Mouse (Mus musculus) neural tube, embryonic 15.5 days (tissue): ENCODE measurements around the gene Usp4. TPM values are rescaled to one million over a fixed set of nuclear protein-coding genes. Genes with fewer than 3 reads are reported as not detected.
A peak's percentile ranks its signal among the peaks of the same experiment; 100 is the strongest.

ENCODE experiments used
- ATAC-seq: fragments of 200-750 bp; cut with Nextera tagmentation; 2 replicates; pipeline ENCODE4 v1.8.0; 2017; ENCODE audit warnings: mild to moderate bottlenecking, moderate TSS enrichment, moderate library complexity; ENCODE audit not compliant: low FRiP score
- H3K27ac ChIP-seq: fragments of 300-500 bp; sonication (generic); replicated peaks from 2 replicates; pipeline ENCODE4 v1.5.1; 2015; ENCODE audit warnings: mild to moderate bottlenecking, inconsistent platforms
- H3K27me3 ChIP-seq: fragments of 300-500 bp; sonication (generic); replicated peaks from 2 replicates; pipeline ENCODE4 v1.6.1; 2015; ENCODE audit warnings: inconsistent platforms
- H3K36me3 ChIP-seq: fragments of 300-500 bp; sonication (generic); 2 replicates; pipeline ENCODE4 v1.6.1; 2015; ENCODE audit warnings: inconsistent platforms
- H3K4me1 ChIP-seq: fragments of 300-500 bp; sonication (generic); 2 replicates; pipeline ENCODE4 v1.6.1; 2015; ENCODE audit warnings: inconsistent platforms
- H3K4me2 ChIP-seq: fragments of 300-500 bp; sonication (generic); 2 replicates; pipeline ENCODE4 v1.6.1; 2015; ENCODE audit warnings: inconsistent platforms, mild to moderate bottlenecking, moderate library complexity
- H3K4me3 ChIP-seq: fragments of 300-500 bp; sonication (generic); replicated peaks from 2 replicates; pipeline ENCODE4 v1.5.1; 2015; ENCODE audit warnings: mild to moderate bottlenecking, inconsistent platforms
- H3K9ac ChIP-seq: fragments of 300-500 bp; sonication (generic); replicated peaks from 2 replicates; pipeline ENCODE4 v1.6.1; 2015; ENCODE audit warnings: mild to moderate bottlenecking, inconsistent platforms
- H3K9me3 ChIP-seq: fragments of 300-500 bp; sonication (generic); replicated peaks from 2 replicates; pipeline ENCODE4 v1.6.1; 2016; ENCODE audit warnings: inconsistent platforms
- WGBS: fragments of 180-500 bp; shearing (Covaris S2); methylation state at CpG from one replicate; pipeline ENCODE4 v1.1.7; 2015; ENCODE audit warnings: mixed read lengths; 5-methylcytosine and 5-hydroxymethylcytosine counted together
- polyA plus RNA-seq: library from polyadenylated mRNA; unstranded; fragments of >200 nt; fragmentation: Nextera tagmentation; extraction: Ambion mirVana; gene quantifications from 2 replicates; pipeline ENCODE4 v1.2.1, GENCODE M21; 2015

Usp4 gene
- polyA plus RNA-seq, 1 experiment from 2014 or later: 110 TPM

GRCm38 (mm10) chr9:108392676-108393075 lies 45.0 kb downstream of the Usp4 start, which contains the start of gene 1700102P08Rik:
TSS of gene 1700102P08Rik (plus strand) at chr9:108392805.
- H3K9me3 ChIP-seq: no peaks in the 10 kb centered on the region
- peaks cover 55% of the 10 kb centered on the region for H3K36me3 ChIP-seq
- H3K4me1 ChIP-seq: no peaks in the 10 kb centered on the region
- no peak within 1 kb of the TSS for H3K4me3 ChIP-seq
- no peak within 1 kb of the TSS for H3K4me2 ChIP-seq
- no peak within 1 kb of the TSS for H3K9ac ChIP-seq
- WGBS: 68% methylated on average over 18 of the region's 18 CpGs
- no peak for ATAC-seq
- no peaks in the 10 kb centered on the region for H3K27me3 ChIP-seq
- no peak within 1 kb of the TSS for H3K27ac ChIP-seq

DNA sequence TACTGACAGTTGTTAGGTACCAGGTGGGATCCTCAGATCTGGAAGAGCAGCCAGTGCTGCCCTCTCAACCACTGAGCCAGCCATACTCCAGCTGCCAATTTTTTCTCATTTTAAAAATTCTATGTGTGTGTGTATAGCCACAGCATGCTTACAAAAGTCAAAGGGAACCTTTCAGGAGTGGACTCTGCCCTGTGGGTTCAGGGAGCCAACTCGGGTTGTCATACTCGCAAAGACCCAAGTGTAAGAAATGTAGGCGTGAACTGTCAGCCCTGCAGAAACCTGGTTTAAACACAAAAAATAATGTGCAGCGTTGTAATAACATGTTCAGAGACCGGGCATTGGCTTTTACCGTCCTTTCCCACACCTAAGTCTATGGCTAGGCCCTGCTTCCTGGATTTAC lies 46.5 kb downstream of the Usp4 start:
- WGBS: 96% methylated on average over 6 of the region's 6 CpGs
- H3K4me2 ChIP-seq: no peak overlapping the region
- H3K4me1 ChIP-seq: no peaks in the 10 kb centered on the region
- H3K4me3 ChIP-seq: no peak overlapping the region
- no peaks in the 10 kb centered on the region for H3K9me3 ChIP-seq
- no peak overlapping the region for H3K9ac ChIP-seq
- no peak for ATAC-seq
- no peak overlapping the region for H3K27ac ChIP-seq
- peaks cover 40% of the 10 kb centered on the region for H3K36me3 ChIP-seq
- H3K27me3 ChIP-seq: no peaks in the 10 kb centered on the region

DNA sequence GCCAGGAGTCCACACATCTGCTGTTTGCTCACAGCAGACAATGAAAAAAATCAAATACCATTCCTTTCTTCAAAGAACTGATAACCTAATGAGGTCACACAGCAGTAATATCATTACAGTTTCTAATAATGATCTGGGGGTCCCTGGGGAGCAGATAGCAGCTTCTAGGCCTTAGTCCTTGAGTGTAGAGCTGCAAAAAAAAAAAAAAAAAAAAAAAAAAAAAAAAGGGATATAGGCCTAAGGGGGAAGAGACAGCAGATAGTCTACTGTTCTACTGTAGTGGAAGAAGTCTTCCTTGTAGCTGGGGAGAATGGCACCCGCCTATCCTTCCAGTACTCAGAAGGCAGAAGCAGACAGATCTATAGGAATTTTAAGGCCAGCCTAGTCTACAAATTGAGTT lies 47.8 kb downstream of the Usp4 start:
- no peak for ATAC-seq
- no peak overlapping the region for H3K4me3 ChIP-seq
- no peaks in the 10 kb centered on the region for H3K4me1 ChIP-seq
- H3K9ac ChIP-seq: no peak overlapping the region
- H3K27ac ChIP-seq: no peak overlapping the region
- no peaks in the 10 kb centered on the region for H3K27me3 ChIP-seq
- peaks cover 30% of the 10 kb centered on the region for H3K36me3 ChIP-seq
- WGBS: 97% methylated on average over 1 of the region's 1 CpGs
- no peak overlapping the region for H3K4me2 ChIP-seq
- H3K9me3 ChIP-seq: no peaks in the 10 kb centered on the region

- peaks cover 1% of the 10 kb centered on the region for H3K36me3 ChIP-seq
- no peaks in the 10 kb centered on the region for H3K9me3 ChIP-seq
- no peak overlapping the region for H3K4me2 ChIP-seq
- no peak overlapping the region for H3K4me3 ChIP-seq
- H3K27ac ChIP-seq: no peak overlapping the region
- no peak overlapping the region for H3K9ac ChIP-seq
- ATAC-seq: no peak
- H3K4me1 ChIP-seq: peaks cover 11% of the 10 kb centered on the region
- H3K27me3 ChIP-seq: no peaks in the 10 kb centered on the region
- 95% methylated on average over 3 of the region's 3 CpGs for WGBS
Observed at GRCm38 (mm10) chr9:108398324-108398723, 50.7 kb downstream of the Usp4 start.

DNA sequence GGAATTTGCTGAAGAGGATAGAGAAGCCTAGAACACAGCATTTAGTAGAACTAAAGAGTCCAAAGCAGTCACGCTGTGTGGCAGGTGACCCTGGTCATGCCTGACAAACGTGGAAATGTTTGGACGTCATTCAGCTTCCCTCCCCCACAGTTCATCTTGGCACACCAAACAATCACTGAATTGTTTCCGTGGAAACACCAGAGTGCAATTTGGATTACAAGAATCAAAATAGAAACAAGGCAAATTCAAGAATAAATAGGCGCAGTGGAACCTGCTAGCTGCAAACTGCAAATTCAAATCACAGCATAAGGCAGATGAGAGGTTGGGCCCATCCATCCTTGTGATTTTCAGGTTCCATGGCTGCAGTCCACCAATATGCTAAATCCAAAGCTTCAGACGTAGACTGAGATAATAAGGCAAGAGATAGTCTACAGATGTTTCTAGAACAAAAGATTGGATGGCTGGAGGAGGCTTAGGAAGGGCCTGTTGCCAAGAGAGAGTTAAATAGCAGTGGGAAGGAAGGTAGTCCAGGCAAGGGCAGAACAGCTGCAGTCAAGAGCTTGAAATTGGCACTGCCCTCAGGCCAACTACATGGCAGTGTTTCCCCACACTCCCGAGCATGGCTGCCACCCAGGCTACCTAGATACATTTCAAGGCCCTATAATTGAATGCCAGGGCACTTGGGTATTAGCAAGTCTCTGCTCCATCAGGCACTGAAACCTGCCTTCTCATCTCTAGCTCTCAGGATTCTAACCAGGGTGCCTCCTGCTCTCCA lies 53.7 kb downstream of the Usp4 start:
- Histone ChIP-seq H3K4me2 (no peak overlapping the region), H3K9ac (no peak overlapping the region), H3K9me3 (no peaks in the 10 kb centered on the region), H3K4me3 (no peak overlapping the region), H3K27ac (peak overlapping the region; percentile 56), H3K36me3 (no peaks in the 10 kb centered on the region), H3K27me3 (no peaks in the 10 kb centered on the region), H3K4me1 (peaks cover 11% of the 10 kb centered on the region)
- ATAC-seq: no peak
- WGBS: 39% methylated on average over 7 of the region's 7 CpGs

GRCm38 (mm10) chr9:108403081-108403480 lies 55.4 kb downstream of the Usp4 start:
- Histone ChIP-seq H3K4me3 (no peak overlapping the region), H3K9ac (no peak overlapping the region), H3K27me3 (no peaks in the 10 kb centered on the region), H3K4me1 (peaks cover 11% of the 10 kb centered on the region), H3K4me2 (no peak overlapping the region), H3K36me3 (no peaks in the 10 kb centered on the region), H3K9me3 (no peaks in the 10 kb centered on the region), H3K27ac (no peak overlapping the region)
- ATAC-seq: no peak
- WGBS: 89% methylated on average over 4 of the region's 4 CpGs

- 86% methylated on average over 8 of the region's 8 CpGs for WGBS
- Histone ChIP-seq H3K27ac (no peak overlapping the region), H3K4me1 (peaks cover 11% of the 10 kb centered on the region), H3K4me2 (no peak overlapping the region), H3K4me3 (no peak overlapping the region), H3K36me3 (no peaks in the 10 kb centered on the region), H3K27me3 (no peaks in the 10 kb centered on the region), H3K9me3 (no peaks in the 10 kb centered on the region), H3K9ac (no peak overlapping the region)
- no peak for ATAC-seq
Observed at GRCm38 (mm10) chr9:108404451-108404850, 56.8 kb downstream of the Usp4 start.

DNA sequence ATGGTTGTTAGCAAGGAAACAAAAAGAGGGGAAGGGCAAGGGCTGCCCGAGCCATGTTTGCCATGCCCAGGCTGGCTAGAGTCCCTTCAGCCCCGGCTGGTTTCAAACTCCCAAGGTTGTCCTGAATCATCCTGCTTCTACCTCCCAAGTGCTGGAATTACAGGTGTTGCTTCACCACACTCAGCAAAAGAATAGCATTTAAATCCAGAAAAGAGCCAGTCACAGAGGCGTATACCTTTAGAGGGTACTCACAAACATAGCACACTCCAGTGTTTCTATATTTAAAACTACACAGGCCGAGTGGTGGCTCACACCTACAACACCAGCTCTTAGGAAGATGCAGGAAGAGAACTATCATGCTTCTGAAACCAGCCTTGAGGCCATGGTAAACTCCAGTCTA lies 61.9 kb downstream of the Usp4 start:
- no peak overlapping the region for H3K27ac ChIP-seq
- H3K27me3 ChIP-seq: no peaks in the 10 kb centered on the region
- H3K4me2 ChIP-seq: no peak overlapping the region
- no peaks in the 10 kb centered on the region for H3K9me3 ChIP-seq
- ATAC-seq: no peak
- WGBS: 95% methylated on average over 4 of the region's 4 CpGs
- no peaks in the 10 kb centered on the region for H3K4me1 ChIP-seq
- H3K9ac ChIP-seq: no peak overlapping the region
- no peaks in the 10 kb centered on the region for H3K36me3 ChIP-seq
- no peak overlapping the region for H3K4me3 ChIP-seq

- WGBS: 72% methylated on average over 9 of the region's 9 CpGs
- Histone ChIP-seq H3K27me3 (no peaks in the 10 kb centered on the region), H3K27ac (no peak overlapping the region), H3K9ac (no peak overlapping the region), H3K4me2 (no peak overlapping the region), H3K9me3 (no peaks in the 10 kb centered on the region), H3K36me3 (no peaks in the 10 kb centered on the region), H3K4me1 (no peaks in the 10 kb centered on the region), H3K4me3 (no peak overlapping the region)
- no peak for ATAC-seq
Observed at GRCm38 (mm10) chr9:108411381-108411942, 63.8 kb downstream of the Usp4 start.

- ATAC-seq: no peak
- Histone ChIP-seq H3K4me1 (no peaks in the 10 kb centered on the region), H3K4me2 (no peak overlapping the region), H3K27ac (no peak overlapping the region), H3K36me3 (no peaks in the 10 kb centered on the region), H3K4me3 (no peak overlapping the region), H3K9ac (no peak overlapping the region), H3K9me3 (no peaks in the 10 kb centered on the region), H3K27me3 (no peaks in the 10 kb centered on the region)
- WGBS: 66% methylated on average over 1 of the region's 1 CpGs
Observed at GRCm38 (mm10) chr9:108412221-108412620, 64.6 kb downstream of the Usp4 start.

GRCm38 (mm10) chr9:108428384-108428783 lies 80.7 kb downstream of the Usp4 start, which contains the start of gene Ccdc36:
TSS of gene Ccdc36 (minus strand) at chr9:108428484.
- no peak within 1 kb of the TSS for H3K27ac ChIP-seq
- no peak for ATAC-seq
- no peaks in the 10 kb centered on the region for H3K36me3 ChIP-seq
- no peaks in the 10 kb centered on the region for H3K27me3 ChIP-seq
- no peak within 1 kb of the TSS for H3K4me3 ChIP-seq
- H3K9me3 ChIP-seq: no peaks in the 10 kb centered on the region
- no peak within 1 kb of the TSS for H3K4me2 ChIP-seq
- H3K9ac ChIP-seq: no peak within 1 kb of the TSS
- H3K4me1 ChIP-seq: no peaks in the 10 kb centered on the region

DNA sequence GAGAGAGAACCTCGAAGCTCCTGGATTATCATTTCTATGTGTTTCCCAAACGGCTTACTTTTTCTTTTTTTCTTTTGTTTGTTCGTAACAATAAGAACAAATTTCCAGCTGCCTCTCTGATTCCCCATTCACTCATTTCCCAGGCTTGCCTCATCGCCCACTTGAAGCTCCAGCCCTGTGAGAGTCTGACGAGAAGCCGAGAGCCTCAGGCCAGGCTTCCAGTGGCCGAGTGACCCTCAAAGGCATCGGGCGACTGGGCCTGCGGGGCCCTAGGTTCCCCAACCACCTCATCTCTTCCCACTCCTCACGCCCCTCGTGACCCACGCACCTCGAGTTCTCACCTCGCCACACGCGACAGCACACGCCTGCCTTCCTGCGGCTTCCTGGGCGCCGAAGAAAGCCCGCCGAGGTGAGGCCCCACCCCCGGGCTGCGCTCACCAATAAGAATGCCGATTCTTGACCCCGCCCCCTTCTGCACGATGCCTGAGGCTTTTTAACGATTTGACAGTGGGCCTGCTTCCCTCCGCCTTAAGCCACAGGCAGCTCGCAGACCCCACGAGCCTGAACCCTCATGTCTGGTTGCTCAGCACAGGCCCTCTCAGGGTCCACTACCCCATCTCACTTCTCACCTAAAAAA lies 83.9 kb downstream of the Usp4 start:
- ATAC-seq: peak; percentile 69

More for the DNA sequence above, 83.9 kb downstream of the Usp4 start:
- H3K4me1 ChIP-seq: 0 out of 2 replicates have a peak, but pooled peaks cover 3% of the 10 kb centered on the region
- H3K9me3 ChIP-seq: no peaks in the 10 kb centered on the region
- no peak overlapping the region; the same call in 1 of the 2 replicates for H3K9ac ChIP-seq
- H3K27ac ChIP-seq: no peak overlapping the region
- no peaks in the 10 kb centered on the region for H3K36me3 ChIP-seq
- no peaks in the 10 kb centered on the region for H3K27me3 ChIP-seq
- H3K4me2 ChIP-seq: peak overlapping the region; percentile 56
- peak overlapping the region; percentile 36 for H3K4me3 ChIP-seq
- 45% methylated on average over 32 of the region's 32 CpGs for WGBS
